Mouse (Mus musculus) cortical plate, adult 2 months (tissue): ENCODE measurements at regions not wholly inside any gene's neighbourhood (a gene's known extent, or its start where the extent isn't known, plus 50 kb on each side); places are given as distances from the start of the nearest gene placed in this dataset.

Experiments
- H3K27ac ChIP-seq: fragments of 200-500 bp; 2 replicates; pipeline ENCODE4 v1.5.1; 2012; ENCODE audit warnings: low read length, control low read depth, inconsistent platforms; ENCODE audit not compliant: insufficient read depth
- H3K4me1 ChIP-seq: fragments of 200-500 bp; 2 replicates; pipeline ENCODE4 v1.6.1; 2011; ENCODE audit warnings: low read length; ENCODE audit not compliant: control insufficient read depth, insufficient read depth
- H3K4me3 ChIP-seq: fragments of 200-500 bp; 2 replicates; pipeline ENCODE4 v1.5.1; 2011; ENCODE audit warnings: mild to moderate bottlenecking, low read length, control low read depth; ENCODE audit not compliant: insufficient read depth
- CTCF ChIP-seq: fragments of 200-500 bp; IDR thresholded peaks from 2 replicates; pipeline ENCODE4 v1.5.1; 2011; ENCODE audit warnings: mild to moderate bottlenecking, control low read depth, low read length; ENCODE audit not compliant: insufficient read depth; ENCODE audit errors: extremely low read depth
- POLR2A ChIP-seq: fragments of 200-500 bp; IDR thresholded peaks from 2 replicates; pipeline ENCODE4 v1.6.1; 2011; ENCODE audit warnings: mild to moderate bottlenecking, low read length, control low read depth; ENCODE audit not compliant: insufficient read depth; ENCODE audit errors: extremely low read depth

GRCm38 (mm10) chr13:115595126-115595671 is 493.4 kb upstream of the Itga1 start:
- no peak for TF ChIP-seq CTCF
- no peak for TF ChIP-seq POLR2A

DNA sequence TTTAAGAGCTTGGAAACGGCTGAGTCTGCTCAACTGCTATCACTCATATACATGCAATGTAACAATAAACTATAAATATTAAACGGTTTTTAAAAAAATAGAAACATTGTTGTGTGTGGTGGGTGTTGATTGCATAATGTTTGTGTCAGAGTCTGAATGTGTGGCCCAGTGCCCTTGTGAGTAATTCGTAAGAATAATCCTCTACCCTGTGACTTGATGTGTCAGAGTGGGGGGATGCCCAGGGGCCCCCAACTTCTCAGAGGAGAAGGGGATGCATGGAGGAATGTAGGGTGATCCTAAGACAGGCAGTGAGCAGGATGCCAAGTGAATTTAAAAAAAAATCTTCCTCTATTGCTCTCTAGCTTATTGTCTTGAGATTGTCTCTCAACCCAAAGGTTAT is 474.2 kb upstream of the Itga1 start:
- Histone ChIP-seq H3K4me1 (no peaks in the 10 kb centered on the region), H3K27ac (no peak overlapping the region), H3K4me3 (no peak overlapping the region)
- TF ChIP-seq POLR2A = no peak
- no peak for TF ChIP-seq CTCF

More at GRCm38 (mm10) chr13:115595126-115595671, 493.4 kb upstream of the Itga1 start:
- H3K4me1 ChIP-seq = no peaks in the 10 kb centered on the region
- no peak overlapping the region for H3K27ac ChIP-seq
- no peak overlapping the region for H3K4me3 ChIP-seq

DNA sequence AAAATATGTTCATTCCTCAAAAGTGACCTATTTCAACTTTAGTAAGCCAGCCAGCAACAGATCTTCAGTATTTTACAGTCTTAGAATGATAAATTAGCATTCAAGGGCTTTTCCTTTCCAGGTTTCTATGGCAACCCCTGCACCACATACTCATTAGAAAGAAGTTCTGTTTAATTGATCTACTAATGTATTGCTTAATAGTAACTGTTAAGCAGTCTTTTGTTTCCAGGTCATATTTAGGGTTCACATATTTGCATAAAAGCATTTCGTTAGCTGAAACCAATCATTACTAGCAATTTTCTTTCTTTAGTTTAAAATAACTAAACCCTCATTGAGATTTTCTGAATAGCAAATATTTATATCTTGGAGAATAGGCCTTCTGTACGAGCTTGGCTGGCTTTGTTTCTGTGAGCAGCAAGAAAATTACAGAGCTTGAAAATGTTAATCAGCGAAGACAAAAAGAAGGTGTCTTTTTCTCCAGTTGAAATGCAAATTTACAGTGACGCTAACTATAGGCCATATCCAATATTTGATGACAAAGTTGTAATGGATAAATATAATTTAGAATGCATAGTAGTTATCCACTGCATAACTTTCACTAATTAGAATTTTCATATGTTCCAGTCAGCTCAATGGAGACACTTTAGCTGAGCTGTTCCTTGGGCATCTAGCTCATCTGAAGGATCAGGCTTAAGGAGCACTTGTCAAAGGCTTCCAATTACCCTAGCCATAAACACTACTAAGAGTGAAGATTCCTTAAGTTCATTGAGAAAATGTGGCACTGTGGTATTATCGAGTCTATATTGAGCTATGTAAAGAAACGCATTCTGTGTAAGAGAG is 473.5 kb upstream of the Itga1 start:
- no peaks in the 10 kb centered on the region for H3K4me1 ChIP-seq
- H3K27ac ChIP-seq = no peak overlapping the region
- TF ChIP-seq CTCF (no peak), POLR2A (no peak)
- no peak overlapping the region for H3K4me3 ChIP-seq

DNA sequence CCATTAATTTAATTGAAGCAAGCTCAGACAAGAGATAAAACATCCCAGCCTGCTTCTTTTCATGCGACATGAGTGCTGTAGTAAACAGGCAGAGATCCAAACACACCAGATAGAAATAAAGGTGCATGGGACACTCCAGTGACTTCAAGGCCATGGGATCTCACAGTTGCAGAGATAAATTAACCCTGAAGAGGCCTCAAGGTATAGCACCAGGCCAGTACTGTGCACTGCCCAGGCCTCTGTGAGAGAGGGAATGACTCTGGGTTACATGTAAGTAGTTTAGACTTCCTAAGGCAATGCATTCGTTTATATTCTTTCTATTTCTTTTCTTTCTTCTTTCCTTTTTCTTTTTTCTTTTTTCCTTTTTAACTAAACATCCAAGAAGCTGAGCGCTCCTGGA is 439.4 kb upstream of the Itga1 start:
- TF ChIP-seq POLR2A = no peak
- TF ChIP-seq CTCF = no peak

GRCm38 (mm10) chr13:115535900-115536299 is 434.1 kb upstream of the Itga1 start:
- H3K27ac ChIP-seq = no peak overlapping the region
- H3K4me3 ChIP-seq = no peak overlapping the region
- no peaks in the 10 kb centered on the region for H3K4me1 ChIP-seq
- no peak for TF ChIP-seq POLR2A
- no peak for TF ChIP-seq CTCF

More for the DNA sequence above, 439.4 kb upstream of the Itga1 start:
- Histone ChIP-seq H3K4me1 (no peaks in the 10 kb centered on the region), H3K27ac (no peak overlapping the region), H3K4me3 (no peak overlapping the region)

DNA sequence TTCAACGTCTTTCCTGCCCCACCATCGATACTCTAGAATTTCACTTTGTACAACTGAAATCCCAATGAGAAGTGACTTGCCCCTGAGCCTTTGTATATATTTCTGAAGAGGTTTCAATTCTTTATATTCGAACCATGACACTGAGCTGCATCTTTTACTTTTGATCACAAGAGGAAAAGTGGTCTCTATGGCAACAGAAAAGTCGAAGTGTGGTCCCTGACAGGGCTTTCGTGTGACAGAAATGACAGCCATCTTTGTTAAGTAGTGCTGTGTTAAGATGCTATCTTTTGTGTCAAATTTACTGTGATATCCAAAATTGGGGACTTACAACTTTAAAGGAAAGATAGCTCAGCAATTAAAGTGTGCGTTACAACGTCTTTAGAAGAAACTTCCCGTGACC is 412.1 kb upstream of the Itga1 start:
- H3K4me3 ChIP-seq = no peak overlapping the region

GRCm38 (mm10) chr13:115512214-115512613 is 410.4 kb upstream of the Itga1 start:
- Histone ChIP-seq H3K4me3 (no peak overlapping the region), H3K27ac (no peak overlapping the region), H3K4me1 (no peaks in the 10 kb centered on the region)
- TF ChIP-seq POLR2A = no peak
- TF ChIP-seq CTCF = no peak

More for the DNA sequence above, 412.1 kb upstream of the Itga1 start:
- no peaks in the 10 kb centered on the region for H3K4me1 ChIP-seq
- H3K27ac ChIP-seq = no peak overlapping the region
- TF ChIP-seq CTCF (no peak), POLR2A (no peak)

DNA sequence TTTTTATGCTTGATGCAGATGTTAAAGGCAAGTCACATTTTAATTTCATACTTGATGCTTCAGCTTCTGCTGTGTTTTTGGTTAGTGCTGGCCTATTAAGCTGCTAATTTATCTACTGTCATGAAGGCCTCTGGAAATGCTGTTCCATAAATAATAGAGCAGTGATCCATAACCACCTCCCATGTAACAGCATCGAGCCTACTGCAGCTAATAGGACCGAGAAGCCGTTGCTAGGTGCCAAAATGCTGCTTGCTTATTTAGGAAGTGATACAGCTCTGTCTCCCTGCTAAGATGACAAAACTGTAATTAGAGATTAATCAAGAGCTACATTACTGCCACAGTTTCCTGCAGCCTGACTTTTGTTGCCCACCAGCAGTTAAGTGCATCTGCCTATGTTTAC is 406.9 kb upstream of the Itga1 start:
- H3K4me3 ChIP-seq = no peak overlapping the region
- no peak overlapping the region for H3K27ac ChIP-seq
- TF ChIP-seq CTCF = no peak
- TF ChIP-seq POLR2A = no peak
- no peaks in the 10 kb centered on the region for H3K4me1 ChIP-seq

DNA sequence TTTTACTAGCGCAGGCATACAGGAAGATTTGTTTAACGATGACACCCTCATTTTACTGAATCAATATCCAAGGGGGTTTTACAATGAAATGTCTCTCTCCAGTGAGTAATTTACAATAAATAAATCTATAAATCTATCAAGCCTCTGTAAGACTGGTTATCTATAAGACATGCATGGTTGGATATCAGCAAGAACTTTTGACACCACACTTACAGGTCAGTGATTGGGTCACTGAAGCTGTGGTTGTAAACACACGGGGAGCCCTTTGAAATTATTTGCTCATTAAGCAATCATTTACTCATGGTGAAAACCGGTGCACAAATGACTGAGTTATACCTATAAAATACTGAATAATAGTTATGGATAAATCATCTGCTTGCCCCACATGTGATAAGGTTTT is 392.6 kb upstream of the Itga1 start:
- Histone ChIP-seq H3K4me3 (no peak overlapping the region), H3K4me1 (no peaks in the 10 kb centered on the region), H3K27ac (no peak overlapping the region)
- TF ChIP-seq POLR2A (no peak), CTCF (no peak)

DNA sequence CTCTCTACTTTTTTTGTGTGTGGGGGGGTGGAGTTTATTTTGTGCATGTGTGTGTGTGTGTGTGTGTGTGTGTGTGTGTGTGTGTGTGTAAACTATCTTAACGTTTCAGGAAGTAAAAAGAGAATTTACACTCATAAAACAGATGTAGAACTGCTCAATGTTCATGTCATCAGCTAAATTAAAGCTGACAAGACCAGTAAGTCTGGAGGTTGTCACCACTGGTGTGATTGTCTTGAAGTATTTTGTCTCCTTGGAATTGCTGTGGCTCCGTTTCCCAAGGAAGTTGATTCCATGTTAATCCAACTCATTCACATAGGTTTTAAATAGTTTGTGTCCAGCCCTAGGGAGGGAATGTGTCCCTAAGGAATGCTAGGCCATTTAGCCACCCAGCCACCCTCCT is 374.1 kb upstream of the Itga1 start:
- Histone ChIP-seq H3K27ac (no peak overlapping the region), H3K4me3 (no peak overlapping the region), H3K4me1 (no peaks in the 10 kb centered on the region)
- TF ChIP-seq CTCF = no peak
- no peak for TF ChIP-seq POLR2A
